Mouse (Mus musculus): ENCODE measurements around the gene Mettl9. TPM values are rescaled to one million over a fixed set of nuclear protein-coding genes. Genes with fewer than 3 reads are reported as not detected.
"Not testable (repeated sequence)": the region's sequence is repeated elsewhere in the genome, so short reads cannot be mapped to it uniquely, and the experiment has no call there.

Mettl9 gene
- total RNA-seq, 1 experiment = 26.7 TPM

- in situ Hi-C loops (cut with MboI; ENCODE audit: low sequenced_read_pairs in 2 of 2, unreplicated experiment in 2 of 2) = no loop called here
- H3K9ac ChIP-seq (ENCODE audit: insufficient read depth, low read depth, low read length, poor library complexity, severe bottlenecking) = no peak overlapping the region
- TF ChIP-seq MAFK (IDR thresholded peaks at IDR 0.05; ENCODE audit: insufficient read depth, low read depth, low read length) (no peak), CHD2 (IDR thresholded peaks at IDR 0.05; ENCODE audit: low read depth, low read length) (no peak), ZC3H11A (IDR thresholded peaks at IDR 0.05; ENCODE audit: borderline replicate concordance, low read depth, low read length) (no peak), HCFC1 (IDR thresholded peaks at IDR 0.05; ENCODE audit: borderline replicate concordance, insufficient read depth, low read length) (no peak)
- no peak for DNase-seq (ENCODE audit: low read depth, low spot score)
- no peak overlapping the region for H3K4me3 ChIP-seq (ENCODE audit: insufficient read depth in 1 of 2, low read depth in 1 of 2, low read length in 2 of 2, poor library complexity in 1 of 2, severe bottlenecking in 1 of 2)
- H3K27ac ChIP-seq (ENCODE audit: insufficient read depth, low read depth, low read length, poor library complexity, severe bottlenecking) = no peak overlapping the region
- H3K4me1 ChIP-seq (ENCODE audit: control insufficient read depth in 2 of 2, insufficient read depth in 2 of 2, low read length in 2 of 2, poor library complexity in 1 of 2) = no peaks in the 10 kb centered on the region
- H3K9me3 ChIP-seq (ENCODE audit: control insufficient read depth, insufficient read depth, low read depth, low read length) = no peaks in the 10 kb centered on the region
- H3K36me3 ChIP-seq (ENCODE audit: control insufficient read depth, insufficient read depth, low read length, poor library complexity, severe bottlenecking) = no peaks in the 10 kb centered on the region
Measured at GRCm38 (mm10) chr7:121026300-121026699, 7.9 kb upstream of the Mettl9 start.

GRCm38 (mm10) chr7:121029947-121030346 lies 4.3 kb upstream of the Mettl9 start:
- H3K36me3 ChIP-seq (ENCODE audit: control insufficient read depth, insufficient read depth, low read length, poor library complexity, severe bottlenecking); H3K9me3 ChIP-seq (ENCODE audit: control insufficient read depth, insufficient read depth, low read depth, low read length); H3K9ac ChIP-seq (ENCODE audit: insufficient read depth, low read depth, low read length, poor library complexity, severe bottlenecking); H3K4me3 ChIP-seq (ENCODE audit: insufficient read depth in 1 of 2, low read depth in 1 of 2, low read length in 2 of 2, poor library complexity in 1 of 2, severe bottlenecking in 1 of 2); DNase-seq (ENCODE audit: low read depth, low spot score); in situ Hi-C loops (cut with MboI; ENCODE audit: low sequenced_read_pairs in 2 of 2, unreplicated experiment in 2 of 2); H3K27ac ChIP-seq (ENCODE audit: insufficient read depth, low read depth, low read length, poor library complexity, severe bottlenecking); H3K4me1 ChIP-seq (ENCODE audit: control insufficient read depth in 2 of 2, insufficient read depth in 2 of 2, low read length in 2 of 2, poor library complexity in 1 of 2): not testable (repeated sequence)

- TF ChIP-seq CHD2 (IDR thresholded peaks at IDR 0.05; ENCODE audit: low read depth, low read length) (no peak), ZC3H11A (IDR thresholded peaks at IDR 0.05; ENCODE audit: borderline replicate concordance, low read depth, low read length) (no peak), ZNF384 (IDR thresholded peaks at IDR 0.05; ENCODE audit: low read depth, low read length) (no peak), HCFC1 (IDR thresholded peaks at IDR 0.05; ENCODE audit: borderline replicate concordance, insufficient read depth, low read length) (no peak), MAFK (IDR thresholded peaks at IDR 0.05; ENCODE audit: insufficient read depth, low read depth, low read length) (no peak)
- Histone ChIP-seq H3K9me3 (ENCODE audit: control insufficient read depth, insufficient read depth, low read depth, low read length) (no peaks in the 10 kb centered on the region), H3K4me3 (ENCODE audit: insufficient read depth in 1 of 2, low read depth in 1 of 2, low read length in 2 of 2, poor library complexity in 1 of 2, severe bottlenecking in 1 of 2) (peak overlapping the region; percentile 85 to 99), H3K4me1 (ENCODE audit: control insufficient read depth in 2 of 2, insufficient read depth in 2 of 2, low read length in 2 of 2, poor library complexity in 1 of 2) (0 out of 4 replicates have a peak, but pooled peaks cover 0 to 2% of the 10 kb centered on the region in 2 experiments), H3K27ac (ENCODE audit: insufficient read depth, low read depth, low read length, poor library complexity, severe bottlenecking) (peak overlapping the region; percentile 37), H3K36me3 (ENCODE audit: control insufficient read depth, insufficient read depth, low read length, poor library complexity, severe bottlenecking) (no peaks in the 10 kb centered on the region), H3K9ac (ENCODE audit: insufficient read depth, low read depth, low read length, poor library complexity, severe bottlenecking) (peak overlapping the region; percentile 99)
- in situ Hi-C loops (cut with MboI; ENCODE audit: low sequenced_read_pairs in 2 of 2, unreplicated experiment in 2 of 2) = no loop called here
- DNase-seq (ENCODE audit: low read depth, low spot score) = no peak
Measured at GRCm38 (mm10) chr7:121034701-121035141, 476 bp downstream of the Mettl9 start.

GRCm38 (mm10) chr7:121035161-121035721 lies 996 bp downstream of the Mettl9 start:
- H3K9me3 ChIP-seq (ENCODE audit: control insufficient read depth, insufficient read depth, low read depth, low read length) = no peaks in the 10 kb centered on the region
- peak overlapping the region; percentile 85 to 99 for H3K4me3 ChIP-seq (ENCODE audit: insufficient read depth in 1 of 2, low read depth in 1 of 2, low read length in 2 of 2, poor library complexity in 1 of 2, severe bottlenecking in 1 of 2)
- peak; percentile 17 for DNase-seq (ENCODE audit: low read depth, low spot score)

GRCm38 (mm10) chr7:121040595-121040994 lies 6.3 kb downstream of the Mettl9 start:
- H3K4me3 ChIP-seq (ENCODE audit: insufficient read depth in 1 of 2, low read depth in 1 of 2, low read length in 2 of 2, poor library complexity in 1 of 2, severe bottlenecking in 1 of 2) = no peak overlapping the region
- H3K27ac ChIP-seq (ENCODE audit: insufficient read depth, low read depth, low read length, poor library complexity, severe bottlenecking) = no peak overlapping the region
- H3K9ac ChIP-seq (ENCODE audit: insufficient read depth, low read depth, low read length, poor library complexity, severe bottlenecking) = no peak overlapping the region
- H3K36me3 ChIP-seq (ENCODE audit: control insufficient read depth, insufficient read depth, low read length, poor library complexity, severe bottlenecking) = no peaks in the 10 kb centered on the region
- H3K4me1 ChIP-seq (ENCODE audit: control insufficient read depth in 2 of 2, insufficient read depth in 2 of 2, low read length in 2 of 2, poor library complexity in 1 of 2) = no peaks in the 10 kb centered on the region
- H3K9me3 ChIP-seq (ENCODE audit: control insufficient read depth, insufficient read depth, low read depth, low read length) = no peaks in the 10 kb centered on the region
- TF ChIP-seq HCFC1 (IDR thresholded peaks at IDR 0.05; ENCODE audit: borderline replicate concordance, insufficient read depth, low read length) = no peak
- TF ChIP-seq ZC3H11A (IDR thresholded peaks at IDR 0.05; ENCODE audit: borderline replicate concordance, low read depth, low read length) = no peak
- no peak for TF ChIP-seq MAFK (IDR thresholded peaks at IDR 0.05; ENCODE audit: insufficient read depth, low read depth, low read length)
- TF ChIP-seq ZNF384 (IDR thresholded peaks at IDR 0.05; ENCODE audit: low read depth, low read length) = no peak
- TF ChIP-seq CHD2 (IDR thresholded peaks at IDR 0.05; ENCODE audit: low read depth, low read length) = no peak
- DNase-seq (ENCODE audit: low read depth, low spot score) = no peak
- in situ Hi-C loops (cut with MboI; ENCODE audit: low sequenced_read_pairs in 2 of 2, unreplicated experiment in 2 of 2) = no loop called here

More at GRCm38 (mm10) chr7:121035161-121035721, 996 bp downstream of the Mettl9 start:
- Histone ChIP-seq H3K9ac (ENCODE audit: insufficient read depth, low read depth, low read length, poor library complexity, severe bottlenecking) (peak overlapping the region; percentile 99), H3K36me3 (ENCODE audit: control insufficient read depth, insufficient read depth, low read length, poor library complexity, severe bottlenecking) (no peaks in the 10 kb centered on the region), H3K27ac (ENCODE audit: insufficient read depth, low read depth, low read length, poor library complexity, severe bottlenecking) (no peak overlapping the region), H3K4me1 (ENCODE audit: control insufficient read depth in 2 of 2, insufficient read depth in 2 of 2, low read length in 2 of 2, poor library complexity in 1 of 2) (0 out of 4 replicates have a peak, but pooled peaks cover 0 to 2% of the 10 kb centered on the region in 2 experiments)
- in situ Hi-C loops (cut with MboI; ENCODE audit: low sequenced_read_pairs in 2 of 2, unreplicated experiment in 2 of 2) = no loop called here
- TF ChIP-seq ZC3H11A (IDR thresholded peaks at IDR 0.05; ENCODE audit: borderline replicate concordance, low read depth, low read length) (no peak), ZNF384 (IDR thresholded peaks at IDR 0.05; ENCODE audit: low read depth, low read length) (0 out of 2 replicates have a peak, but pooled peaks have one; percentile 49)

Data from ES-E14 (cell line).